Mouse (Mus musculus) cortical plate, adult 2 months (tissue): ENCODE results near the gene Smtn. TPM values are rescaled to one million over a fixed set of nuclear protein-coding genes. Genes with fewer than 3 reads are reported as not detected.

Source experiments
- H3K27ac ChIP-seq: fragments of 200-500 bp; 2 replicates; pipeline ENCODE4 v1.5.1; 2012; ENCODE audit warnings: low read length, control low read depth, inconsistent platforms; ENCODE audit not compliant: insufficient read depth
- H3K4me1 ChIP-seq: fragments of 200-500 bp; 2 replicates; pipeline ENCODE4 v1.6.1; 2011; ENCODE audit warnings: low read length; ENCODE audit not compliant: control insufficient read depth, insufficient read depth
- H3K4me3 ChIP-seq: fragments of 200-500 bp; 2 replicates; pipeline ENCODE4 v1.5.1; 2011; ENCODE audit warnings: mild to moderate bottlenecking, low read length, control low read depth; ENCODE audit not compliant: insufficient read depth
- CTCF ChIP-seq: fragments of 200-500 bp; IDR thresholded peaks from 2 replicates; pipeline ENCODE4 v1.5.1; 2011; ENCODE audit warnings: mild to moderate bottlenecking, control low read depth, low read length; ENCODE audit not compliant: insufficient read depth; ENCODE audit errors: extremely low read depth
- POLR2A ChIP-seq: fragments of 200-500 bp; IDR thresholded peaks from 2 replicates; pipeline ENCODE4 v1.6.1; 2011; ENCODE audit warnings: mild to moderate bottlenecking, low read length, control low read depth; ENCODE audit not compliant: insufficient read depth; ENCODE audit errors: extremely low read depth
- polyA plus RNA-seq: library from polyadenylated mRNA; depleted of rRNA; stranded (reverse); fragments of >200 nt; gene quantifications from 2 replicates; pipeline ENCODE4 v1.2.3, GENCODE M21; 2012

Gene Smtn
- polyA plus RNA-seq, 1 experiment: 4.9 TPM

DNA sequence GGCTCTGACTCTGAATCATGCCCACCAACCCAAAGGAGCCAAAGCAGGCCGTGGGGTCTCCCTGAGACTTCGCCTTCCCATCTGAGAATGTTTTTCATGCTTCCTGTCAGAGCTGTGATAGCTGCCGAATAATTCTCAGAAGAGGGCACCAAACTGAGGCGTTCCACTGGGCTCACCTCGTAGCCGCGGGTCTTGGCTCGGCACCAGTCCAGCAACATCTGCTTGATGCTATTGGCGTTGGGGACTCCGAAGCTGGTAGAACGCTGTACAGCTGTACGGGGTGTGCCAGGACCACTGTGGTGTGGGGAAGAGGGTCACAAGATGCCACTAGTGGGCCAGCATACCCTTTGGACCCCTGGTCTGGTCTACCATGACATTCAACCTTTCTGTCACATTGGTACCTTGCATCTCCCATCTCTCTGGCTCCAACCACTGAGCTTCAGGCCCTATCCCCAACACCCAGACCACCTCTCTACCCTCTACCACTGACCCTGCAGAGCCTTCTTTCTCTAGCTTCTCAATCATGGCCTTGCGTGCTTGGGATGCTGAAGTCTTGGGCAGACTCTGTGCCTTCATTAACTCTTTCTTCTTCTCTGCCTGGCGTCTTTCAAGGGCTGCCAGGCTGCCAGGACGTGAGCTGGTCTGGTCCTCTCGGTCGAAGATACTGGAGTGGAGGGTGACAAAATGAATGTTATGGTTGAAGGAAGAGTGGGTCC, 18.0 kb downstream of the Smtn start:
- Histone ChIP-seq H3K27ac (no peak overlapping the region), H3K4me1 (no peaks in the 10 kb centered on the region), H3K4me3 (no peak overlapping the region)
- TF ChIP-seq CTCF: no peak
- TF ChIP-seq POLR2A: no peak

DNA sequence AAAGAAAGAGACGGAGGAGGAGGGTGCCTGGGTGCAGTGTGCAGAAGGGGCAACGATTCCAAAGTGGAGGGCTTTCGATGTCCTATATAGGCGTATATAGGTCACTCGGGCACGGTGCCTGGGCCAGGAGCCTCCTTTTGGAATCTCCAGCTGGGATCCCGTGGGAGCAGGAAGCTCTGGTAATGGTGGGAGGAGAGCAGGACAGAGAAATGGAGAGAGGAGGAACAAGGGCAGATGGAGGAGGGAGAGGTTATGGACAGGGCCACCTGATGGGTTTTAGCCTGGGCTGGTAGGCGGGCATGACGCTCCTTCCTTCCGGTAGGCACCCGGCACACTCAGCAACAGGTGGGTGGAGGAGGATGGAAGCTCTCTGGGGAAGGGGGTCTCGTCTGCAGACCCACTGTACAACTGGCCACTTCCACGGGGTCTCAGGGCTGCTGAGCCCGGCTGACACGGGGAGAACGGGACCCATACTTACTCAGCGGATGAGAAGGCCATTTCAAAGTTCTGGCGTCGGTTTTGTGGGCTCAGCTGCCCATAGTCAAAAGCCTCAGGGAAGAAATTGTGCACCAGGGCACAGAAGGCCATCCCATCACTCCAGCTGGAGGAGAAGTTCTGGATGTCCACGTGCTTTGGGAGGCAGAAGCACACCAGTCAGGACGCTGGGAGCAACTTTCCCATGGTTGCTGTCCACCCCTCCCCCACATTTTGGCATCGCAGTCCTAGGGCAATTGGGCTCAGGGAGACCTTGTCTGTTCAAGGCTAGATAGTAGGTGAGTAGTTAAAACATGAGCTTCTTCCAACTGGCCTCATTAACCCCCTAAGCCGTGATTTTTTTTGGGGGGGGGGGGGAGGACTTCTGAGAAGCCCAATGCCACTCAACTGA, 18.8 kb downstream of the Smtn start:
- TF ChIP-seq CTCF (no peak), POLR2A (no peak)
- no peak overlapping the region for H3K4me3 ChIP-seq
- H3K4me1 ChIP-seq: peaks cover 2% of the 10 kb centered on the region; the same call in 1 of the 2 replicates
- no peak overlapping the region for H3K27ac ChIP-seq

DNA sequence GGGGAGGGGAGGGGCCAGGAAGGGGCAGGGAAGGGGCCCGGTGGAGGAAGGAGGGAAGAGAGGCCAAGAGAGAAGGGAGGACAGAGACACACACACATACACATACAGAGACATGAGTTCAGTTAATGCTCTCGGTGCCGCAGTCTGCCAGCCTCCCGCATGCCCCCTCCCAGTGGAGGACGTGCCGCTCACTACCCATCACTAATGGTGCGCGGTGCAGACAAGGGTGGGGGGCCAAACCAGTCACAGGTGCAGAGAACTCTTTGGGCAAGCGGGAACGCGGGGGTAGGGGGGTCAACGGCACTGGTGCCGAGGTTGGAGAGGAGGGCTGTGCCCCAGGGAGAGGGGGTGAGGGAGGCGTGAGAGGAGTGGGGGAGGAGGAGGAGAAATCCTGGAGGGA, 19.5 kb downstream of the Smtn start:
- Histone ChIP-seq H3K27ac (no peak overlapping the region), H3K4me3 (no peak overlapping the region), H3K4me1 (peaks cover 6% of the 10 kb centered on the region)
- TF ChIP-seq CTCF (no peak), POLR2A (no peak)

DNA sequence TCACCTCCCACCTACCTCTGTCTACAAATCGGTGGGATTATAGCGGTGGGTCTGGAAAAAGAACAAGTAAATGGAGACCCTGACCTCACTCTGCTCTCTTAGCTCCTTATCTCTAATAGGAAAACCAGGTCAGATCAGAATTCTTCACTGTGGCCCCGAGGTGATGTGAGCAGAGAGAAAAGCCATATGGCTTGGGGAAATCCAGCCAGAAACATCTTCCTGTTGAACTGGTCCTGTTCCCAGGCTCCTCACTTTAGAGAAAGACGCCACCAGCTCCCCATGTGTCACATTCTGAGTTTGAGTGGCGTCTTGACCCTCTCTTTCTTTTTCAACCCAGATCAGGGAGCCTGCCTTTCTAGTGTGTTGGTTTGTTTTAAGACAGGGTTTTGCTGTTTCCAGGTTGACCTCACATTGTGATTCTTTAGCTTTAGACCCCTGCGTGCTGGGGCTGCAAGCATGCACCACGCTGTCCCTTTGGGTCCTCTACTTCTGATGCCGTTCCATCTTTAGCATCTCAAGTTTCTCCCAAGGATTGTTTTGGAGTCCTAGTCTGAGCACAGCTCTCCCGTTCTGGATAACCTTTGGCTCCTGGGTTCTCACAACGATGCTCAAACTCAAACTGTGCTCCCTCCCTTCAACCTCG, 20.5 kb downstream of the Smtn start:
- H3K4me3 ChIP-seq: no peak overlapping the region
- peaks cover 7% of the 10 kb centered on the region for H3K4me1 ChIP-seq
- TF ChIP-seq POLR2A (no peak), CTCF (no peak)
- no peak overlapping the region for H3K27ac ChIP-seq

DNA sequence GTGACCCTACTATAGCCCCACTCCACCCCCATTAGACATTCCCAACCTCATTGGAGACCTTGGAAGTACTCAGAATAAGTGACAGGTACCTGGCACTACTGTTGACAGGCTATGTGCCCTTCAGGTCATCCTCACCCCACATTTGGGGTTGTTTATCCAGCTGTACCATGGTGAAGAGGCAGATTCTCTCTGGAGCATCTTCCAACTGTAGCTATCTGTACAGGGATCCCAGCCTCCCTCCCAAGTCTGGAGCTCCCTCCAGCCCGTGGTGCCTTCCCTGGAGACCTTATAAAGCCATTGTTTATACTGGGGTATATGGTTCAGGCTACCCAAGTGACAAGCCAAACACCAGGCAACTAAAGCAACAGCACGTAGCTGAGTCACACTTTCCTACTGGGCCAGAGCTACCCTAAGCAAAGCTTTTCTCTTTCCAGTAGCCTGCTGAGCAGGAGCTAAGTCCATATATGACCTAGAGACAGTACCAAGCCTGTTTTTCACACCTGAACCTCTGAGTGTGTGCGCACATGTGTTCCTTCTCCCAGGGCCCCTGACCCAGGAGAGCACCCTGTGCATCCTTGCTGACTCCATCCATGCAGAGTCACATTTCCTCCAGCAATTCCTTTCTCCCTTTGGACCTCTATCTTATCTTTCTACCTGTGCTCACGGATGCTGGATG, 21.2 kb downstream of the Smtn start:
- TF ChIP-seq POLR2A (no peak), CTCF (no peak)
- Histone ChIP-seq H3K4me3 (no peak overlapping the region), H3K4me1 (peaks cover 7% of the 10 kb centered on the region), H3K27ac (no peak overlapping the region)

DNA sequence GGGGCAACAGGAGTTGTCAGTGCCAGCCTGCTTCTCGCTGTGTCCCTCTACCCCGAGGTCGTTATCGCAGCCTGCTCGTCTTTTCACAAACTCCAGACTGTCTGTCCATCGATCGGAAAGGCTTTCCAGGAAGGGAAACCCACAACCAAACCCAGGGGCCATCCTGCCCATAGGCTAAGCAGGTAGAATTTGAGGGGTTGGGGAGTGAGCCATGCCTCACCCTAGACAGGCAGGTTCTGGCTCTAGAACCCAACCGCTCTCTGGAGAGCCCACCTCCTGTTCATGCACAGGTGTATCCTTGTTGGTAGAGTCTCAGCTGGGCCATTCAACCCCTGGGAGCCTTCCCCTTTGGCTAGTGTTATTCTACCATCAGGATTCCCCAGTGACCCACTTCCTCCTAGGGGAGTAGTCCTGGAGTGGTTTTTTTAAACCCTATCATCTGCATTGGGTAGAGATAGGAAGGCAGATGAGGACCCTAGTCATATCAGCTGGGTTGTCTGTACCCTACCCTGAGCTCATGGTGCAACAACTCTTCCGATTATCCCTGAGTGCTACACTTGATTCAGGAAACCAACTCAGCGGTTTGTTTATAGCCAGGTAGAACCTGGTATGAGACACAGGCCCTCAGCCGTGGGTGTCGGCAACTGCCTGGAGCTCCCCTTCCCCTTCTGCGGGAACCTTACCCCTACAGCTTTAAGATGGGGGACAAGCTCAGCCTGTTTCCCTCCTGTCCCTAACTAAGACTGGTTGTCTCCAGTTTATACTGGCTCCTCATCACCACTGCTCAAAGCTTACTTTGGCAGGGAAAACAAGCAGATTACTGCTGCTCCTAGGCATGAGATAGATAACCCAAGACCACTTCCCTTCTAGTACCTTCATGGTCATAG, 22.3 kb downstream of the Smtn start:
- TF ChIP-seq POLR2A: no peak
- TF ChIP-seq CTCF: no peak
- Histone ChIP-seq H3K4me1 (peaks cover 10% of the 10 kb centered on the region), H3K27ac (no peak overlapping the region), H3K4me3 (0 out of 2 replicates have a peak overlapping the region, but pooled peaks have one; percentile 14)

DNA sequence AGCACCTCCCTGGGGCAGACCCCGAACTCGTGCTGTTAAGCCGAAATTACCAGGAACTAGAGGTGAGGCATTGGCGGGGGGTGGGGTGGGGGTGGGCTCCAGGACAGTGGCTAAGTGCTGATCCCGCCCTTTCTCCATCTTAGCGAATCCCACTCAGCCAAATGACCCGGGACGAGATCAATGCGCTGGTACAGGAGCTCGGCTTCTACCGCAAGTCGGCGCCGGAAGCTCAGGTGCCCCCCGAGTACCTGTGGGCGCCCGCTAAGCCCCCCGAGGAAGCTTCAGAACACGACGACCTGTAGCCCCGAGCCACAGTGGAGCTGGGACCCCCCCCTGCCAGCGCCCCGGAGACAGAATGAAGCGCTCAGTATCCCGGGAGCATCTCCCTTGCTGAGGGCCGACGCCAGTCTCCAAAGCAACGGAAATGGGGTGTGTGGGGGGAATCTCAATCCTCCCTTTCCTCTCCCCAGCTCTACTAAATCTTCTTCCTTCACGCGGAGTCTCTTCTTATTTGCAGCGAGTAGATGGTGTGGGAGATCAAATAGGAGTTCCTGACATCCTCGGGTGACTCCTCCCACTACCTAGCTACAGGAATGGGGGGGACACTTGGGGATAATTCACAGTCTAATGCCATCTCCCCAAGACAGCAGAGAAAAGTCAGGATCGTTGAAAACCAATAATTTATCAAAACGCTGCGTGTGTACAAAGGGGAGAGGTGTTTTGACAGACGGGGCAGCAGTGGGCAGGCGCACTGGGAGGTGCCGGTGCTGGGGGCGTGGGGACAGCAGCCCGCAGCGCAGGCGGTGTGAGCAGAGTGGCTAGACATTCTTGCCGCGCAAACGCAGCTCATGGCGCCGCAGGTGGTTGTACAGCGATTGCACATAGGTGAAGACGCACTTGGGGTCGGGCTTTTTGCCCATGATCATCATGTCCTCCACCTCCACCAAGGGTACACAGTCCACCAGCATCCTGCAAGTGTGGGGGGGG, 23.3 kb downstream of the Smtn start:
- Histone ChIP-seq H3K4me3 (peak overlapping the region; percentile 50), H3K4me1 (peaks cover 10% of the 10 kb centered on the region), H3K27ac (no peak overlapping the region)
- TF ChIP-seq CTCF (no peak), POLR2A (no peak)

DNA sequence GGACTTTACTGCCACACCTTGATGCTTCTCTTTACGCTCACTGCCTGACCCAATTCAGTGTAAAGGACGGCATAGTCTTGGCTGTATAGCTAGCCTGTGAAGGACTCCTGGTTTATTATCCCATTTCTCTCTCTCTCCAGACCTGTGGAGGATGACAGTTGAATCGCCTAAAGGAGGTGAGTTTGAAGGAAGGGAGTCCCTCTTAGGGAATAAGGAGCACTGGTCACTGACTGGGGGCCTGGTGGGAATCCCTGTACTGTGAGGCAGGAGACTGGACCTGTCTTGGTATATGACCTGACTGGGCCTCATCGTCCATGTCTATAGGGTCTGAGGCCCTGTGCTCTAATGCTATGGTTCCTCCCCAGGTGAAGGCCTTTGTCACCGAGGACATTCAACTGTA, 24.3 kb downstream of the Smtn start:
- peak overlapping the region; percentile 50 for H3K4me3 ChIP-seq
- TF ChIP-seq POLR2A: no peak
- no peak for TF ChIP-seq CTCF
- peaks cover 10% of the 10 kb centered on the region for H3K4me1 ChIP-seq
- no peak overlapping the region for H3K27ac ChIP-seq
